Mouse (Mus musculus): ENCODE measurements around the gene Klhl2.

Klhl2 gene

GRCm38 (mm10) chr8:64831656-64832055 lies 18.2 kb downstream of the Klhl2 start:
- no peak for DNase-seq (ENCODE audit: extremely low spot score, low spot score)

GRCm38 (mm10) chr8:64829921-64830320 lies 19.9 kb downstream of the Klhl2 start:
- no peak for DNase-seq (ENCODE audit: extremely low spot score, low spot score)

DNA sequence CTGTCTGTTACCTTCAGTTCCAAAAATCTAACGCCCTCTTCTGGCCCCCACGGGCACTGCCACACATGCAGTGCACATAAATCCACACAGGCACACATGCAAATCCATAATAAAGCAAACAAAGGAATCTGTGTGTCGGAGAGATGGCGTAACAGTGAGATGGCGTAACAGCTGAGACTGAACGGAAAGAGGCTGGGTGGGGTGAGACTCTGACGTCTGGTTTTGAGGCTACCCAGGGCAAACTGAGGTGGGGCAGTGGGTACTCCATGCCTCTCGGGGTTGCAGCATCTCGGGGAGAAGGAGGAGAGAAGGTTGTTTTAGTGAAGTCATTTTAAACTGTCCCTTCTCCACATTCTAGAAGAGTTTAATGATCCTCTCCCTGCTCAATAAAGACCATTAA lies 20.4 kb downstream of the Klhl2 start:
- no peak for DNase-seq (ENCODE audit: extremely low spot score, low spot score)

DNA sequence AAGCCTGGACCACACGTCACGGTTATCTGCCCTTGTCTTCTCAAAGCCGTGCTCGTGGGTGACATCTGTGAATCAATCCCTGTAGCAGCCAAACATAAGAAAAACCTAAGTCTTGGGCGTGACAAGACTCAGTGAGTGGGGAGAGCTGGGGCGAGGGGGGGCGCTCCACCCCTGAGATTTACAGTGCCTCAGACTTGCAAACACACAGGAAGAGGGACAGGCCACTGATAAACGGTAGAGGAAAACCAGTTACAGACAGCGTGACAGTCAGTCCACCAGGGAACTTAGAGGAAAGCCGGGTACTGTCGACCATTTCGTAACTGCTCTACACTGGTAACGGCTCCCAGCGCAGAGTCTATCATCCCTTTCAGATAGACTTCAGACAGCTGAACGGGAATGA lies 21.4 kb downstream of the Klhl2 start:
- no peak for DNase-seq (ENCODE audit: extremely low spot score, low spot score)

DNA sequence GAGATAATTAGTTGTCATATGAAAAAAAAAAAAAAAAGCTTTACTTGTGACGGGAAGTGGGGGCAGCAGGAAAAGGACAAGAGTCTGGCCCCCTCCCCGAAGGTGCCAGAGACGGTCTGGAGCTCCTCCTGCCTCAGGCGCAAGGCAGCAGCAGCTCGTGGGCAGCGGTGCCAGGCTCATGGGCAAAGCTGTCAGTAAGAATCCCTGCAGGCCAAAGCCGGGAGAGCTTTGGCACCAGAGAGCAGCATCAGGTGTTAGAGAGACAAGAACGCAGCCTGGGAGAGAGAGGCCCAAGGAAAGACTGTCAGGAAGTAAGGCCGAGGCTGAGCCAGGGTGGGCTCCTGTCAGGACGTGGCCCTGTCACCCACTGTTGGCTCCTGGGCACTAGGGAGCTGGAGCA lies 22.5 kb downstream of the Klhl2 start:
- no peak for DNase-seq (ENCODE audit: extremely low spot score, low spot score)

DNA sequence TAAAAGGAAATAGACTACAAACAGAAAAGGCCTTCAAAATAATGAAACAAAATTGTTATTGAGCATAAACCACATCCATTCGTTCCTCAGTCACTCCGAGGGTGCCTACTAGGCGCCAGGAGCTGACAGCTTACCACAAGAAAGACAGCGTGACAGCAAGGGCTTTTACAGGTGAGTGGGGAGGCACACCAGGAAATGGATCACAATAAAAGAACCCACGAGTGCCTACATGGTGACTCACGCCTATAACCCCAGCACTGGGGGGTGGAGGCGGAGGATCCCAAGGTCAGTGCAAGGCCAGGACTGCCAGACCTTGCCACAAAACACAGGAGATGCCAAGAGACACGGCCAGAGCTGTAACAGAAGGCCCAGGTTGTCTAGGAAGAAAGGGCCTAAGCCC lies 23.4 kb downstream of the Klhl2 start:
- DNase-seq (ENCODE audit: extremely low spot score, low spot score) = no peak

- no peak for DNase-seq (ENCODE audit: extremely low spot score, low spot score)
Observed at GRCm38 (mm10) chr8:64823905-64824304, 25.9 kb downstream of the Klhl2 start.

GRCm38 (mm10) chr8:64820940-64821339 lies 28.9 kb downstream of the Klhl2 start:
- DNase-seq (ENCODE audit: extremely low spot score, low spot score) = no peak

- no peak for DNase-seq (ENCODE audit: extremely low spot score, low spot score)
Observed at GRCm38 (mm10) chr8:64811790-64812189, 38.0 kb downstream of the Klhl2 start.

DNA sequence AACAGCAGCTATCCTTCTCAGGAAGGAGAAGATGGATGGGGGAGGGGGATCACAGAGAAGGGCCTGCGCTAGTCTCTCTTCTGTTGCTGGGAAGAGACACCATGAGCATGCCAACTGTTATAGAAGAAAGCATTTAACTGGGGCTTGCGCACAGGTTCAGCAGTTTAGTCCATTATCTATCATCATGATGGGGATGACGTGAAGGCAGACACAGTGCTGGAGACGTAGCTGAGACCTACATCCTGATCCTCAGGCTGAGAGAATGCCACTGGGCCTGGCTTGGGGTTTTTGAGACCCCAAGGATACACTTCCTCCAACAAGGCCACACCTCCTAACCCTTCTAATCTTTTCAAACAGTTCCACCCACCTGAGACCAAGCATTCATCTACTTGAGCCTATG lies 38.7 kb downstream of the Klhl2 start:
- no peak for DNase-seq (ENCODE audit: extremely low spot score, low spot score)

- no peak for DNase-seq (ENCODE audit: extremely low spot score, low spot score)
Observed at GRCm38 (mm10) chr8:64806558-64806957, 43.3 kb downstream of the Klhl2 start.

DNA sequence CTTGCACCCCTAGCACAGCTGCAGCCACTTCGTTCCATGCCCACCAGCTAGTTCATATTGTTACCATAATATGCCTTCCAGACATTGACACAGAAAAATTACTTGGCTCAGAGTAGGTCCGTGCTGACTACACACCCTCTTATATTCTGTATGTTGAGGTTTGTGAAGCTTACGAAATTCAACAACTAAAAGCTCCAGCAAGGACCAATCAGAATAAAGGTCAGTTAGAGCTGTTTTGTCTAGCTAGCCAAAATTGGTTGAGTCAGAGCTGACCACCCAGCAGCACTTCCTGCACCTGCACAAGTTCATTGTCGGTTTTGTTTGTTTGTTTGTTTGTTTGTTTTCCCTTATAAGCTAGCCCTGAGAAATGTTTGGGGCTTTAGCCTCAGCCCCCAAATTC lies 44.8 kb downstream of the Klhl2 start:
- no peak for DNase-seq (ENCODE audit: extremely low spot score, low spot score)

GRCm38 (mm10) chr8:64799306-64799705 lies 50.5 kb downstream of the Klhl2 start:
- DNase-seq (ENCODE audit: extremely low spot score, low spot score) = no peak

DNA sequence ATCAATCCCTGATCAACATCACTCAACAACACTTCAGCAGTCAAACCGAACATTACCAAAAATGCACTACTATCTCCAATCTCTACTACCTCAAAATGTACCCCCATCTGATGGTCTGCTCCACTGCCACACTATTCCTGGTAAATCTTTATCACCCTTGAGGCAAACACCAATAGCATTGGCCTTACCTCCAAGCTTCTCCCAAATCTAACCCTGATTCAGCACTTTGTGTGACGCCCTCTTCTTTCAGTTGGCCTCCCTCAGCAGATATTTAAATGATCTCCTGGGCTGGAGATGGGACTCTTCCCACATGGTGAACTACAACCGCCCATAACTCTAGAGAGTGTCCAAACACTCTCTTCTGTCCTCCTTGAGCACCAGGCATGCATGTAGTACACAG lies 51.3 kb downstream of the Klhl2 start:
- no peak for DNase-seq (ENCODE audit: extremely low spot score, low spot score)

- DNase-seq (ENCODE audit: extremely low spot score, low spot score) = no peak
Observed at GRCm38 (mm10) chr8:64797751-64798150, 52.1 kb downstream of the Klhl2 start.

- no peak for DNase-seq (ENCODE audit: extremely low spot score, low spot score)
Observed at GRCm38 (mm10) chr8:64791250-64791881, 58.5 kb downstream of the Klhl2 start.

DNA sequence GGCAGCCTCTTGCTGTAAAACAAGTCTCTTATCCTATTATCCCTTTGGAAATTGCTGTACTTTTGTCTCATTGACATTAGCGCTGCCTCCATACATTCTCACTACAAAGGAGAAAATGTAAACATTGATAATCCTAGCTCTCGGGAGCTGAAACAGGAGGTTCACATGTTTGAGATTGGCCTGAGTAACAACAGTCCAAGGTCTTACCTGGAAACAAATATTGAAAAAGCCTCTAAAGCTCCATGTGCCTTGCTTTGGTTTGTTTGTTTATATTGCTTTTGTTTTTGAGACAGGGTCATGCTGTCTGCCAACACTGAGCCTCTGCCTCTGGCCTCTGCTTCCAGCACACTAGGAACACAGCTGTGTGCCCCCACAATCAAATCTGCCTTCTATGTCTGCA lies 59.4 kb downstream of the Klhl2 start:
- no peak for DNase-seq (ENCODE audit: extremely low spot score, low spot score)

DNA sequence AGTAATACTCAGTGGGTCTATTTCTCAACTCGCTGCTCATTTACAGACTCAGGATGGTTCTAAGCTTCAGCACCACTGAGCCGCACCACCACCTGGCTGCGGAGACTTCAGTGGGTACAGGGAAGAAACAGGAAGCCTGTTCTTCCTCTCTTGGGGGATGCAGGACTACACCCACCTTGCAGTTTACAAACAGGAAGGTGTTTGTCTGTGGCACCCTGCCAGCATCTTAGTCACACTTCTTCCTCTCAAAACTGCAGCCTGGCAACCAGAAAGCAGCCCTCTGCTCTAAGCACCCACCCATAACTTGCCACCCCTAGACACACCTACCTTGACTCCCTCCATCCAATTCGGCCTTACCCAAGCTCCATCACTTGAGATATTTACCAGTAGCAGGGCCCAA lies 61.1 kb downstream of the Klhl2 start:
- no peak for DNase-seq (ENCODE audit: extremely low spot score, low spot score)

DNA sequence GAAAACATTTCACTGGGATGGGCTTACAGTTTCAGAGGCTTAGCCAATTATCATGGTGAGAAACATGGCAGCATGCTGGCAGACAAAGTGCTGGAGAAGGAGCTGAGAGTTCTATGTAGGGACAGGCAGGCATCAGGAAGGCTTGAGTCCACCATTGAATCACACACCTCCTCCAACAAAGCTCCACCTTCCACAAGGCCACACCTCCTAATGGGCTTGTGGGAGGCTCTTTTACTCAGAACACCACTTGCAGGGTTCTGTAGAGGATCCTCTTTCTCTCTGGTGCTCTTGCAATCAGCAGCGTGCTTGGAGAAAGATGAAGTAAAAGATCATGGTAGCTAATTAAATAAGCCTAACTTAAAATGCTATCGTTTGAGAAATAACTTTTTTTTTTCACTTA lies 63.0 kb downstream of the Klhl2 start:
- DNase-seq (ENCODE audit: extremely low spot score, low spot score) = no peak

GRCm38 (mm10) chr8:64784235-64784634 lies 65.6 kb downstream of the Klhl2 start:
- DNase-seq (ENCODE audit: extremely low spot score, low spot score) = no peak

DNA sequence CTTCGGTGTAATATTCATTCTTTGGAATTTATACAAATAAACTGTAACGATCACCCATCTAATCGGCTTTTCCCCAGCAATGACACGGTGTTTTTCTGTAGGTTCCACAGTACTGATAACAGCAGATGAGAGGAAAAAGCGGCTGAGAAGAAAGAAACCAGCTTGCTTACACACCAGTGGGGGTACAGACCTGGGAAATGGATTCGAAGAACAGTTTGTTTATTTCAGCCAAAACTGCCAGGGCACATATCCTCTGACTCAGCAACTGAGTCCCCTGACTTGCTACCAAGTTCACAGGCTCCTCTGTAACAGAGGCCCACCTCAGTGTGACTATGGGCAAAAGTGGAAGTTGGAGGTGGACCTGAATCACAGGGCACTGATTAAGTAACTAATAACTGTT lies 67.9 kb downstream of the Klhl2 start:
- DNase-seq (ENCODE audit: extremely low spot score, low spot score) = no peak

DNA sequence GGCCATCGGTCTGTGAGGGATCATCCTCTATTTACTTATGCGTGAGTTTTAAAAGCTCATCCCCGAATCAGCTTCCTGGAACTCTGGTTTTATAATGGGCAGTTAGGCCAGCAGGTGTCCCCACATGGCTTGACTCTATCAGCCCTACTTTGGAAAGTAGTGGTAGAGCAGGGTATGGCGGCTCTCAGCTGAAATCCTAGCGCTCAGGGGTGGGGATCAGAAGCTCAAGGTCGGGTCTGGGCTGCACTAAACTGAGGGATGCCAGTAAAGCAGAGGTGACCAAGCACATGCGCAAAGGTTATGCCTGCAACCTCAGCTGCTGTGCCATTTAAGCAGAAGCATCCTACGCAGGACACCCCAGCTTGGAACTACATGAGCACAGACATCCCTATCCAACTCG lies 71.9 kb downstream of the Klhl2 start:
- DNase-seq (ENCODE audit: extremely low spot score, low spot score) = no peak

- DNase-seq (ENCODE audit: extremely low spot score, low spot score) = no peak
Observed at GRCm38 (mm10) chr8:64774136-64774535, 75.7 kb downstream of the Klhl2 start.

- DNase-seq (ENCODE audit: extremely low spot score, low spot score) = no peak
Observed at GRCm38 (mm10) chr8:64770814-64771213, 79.0 kb downstream of the Klhl2 start.

Data from neural tube, embryonic 10.5 days (tissue).